Mouse (Mus musculus): ENCODE data around the gene Herc1.

Gene Herc1

DNA sequence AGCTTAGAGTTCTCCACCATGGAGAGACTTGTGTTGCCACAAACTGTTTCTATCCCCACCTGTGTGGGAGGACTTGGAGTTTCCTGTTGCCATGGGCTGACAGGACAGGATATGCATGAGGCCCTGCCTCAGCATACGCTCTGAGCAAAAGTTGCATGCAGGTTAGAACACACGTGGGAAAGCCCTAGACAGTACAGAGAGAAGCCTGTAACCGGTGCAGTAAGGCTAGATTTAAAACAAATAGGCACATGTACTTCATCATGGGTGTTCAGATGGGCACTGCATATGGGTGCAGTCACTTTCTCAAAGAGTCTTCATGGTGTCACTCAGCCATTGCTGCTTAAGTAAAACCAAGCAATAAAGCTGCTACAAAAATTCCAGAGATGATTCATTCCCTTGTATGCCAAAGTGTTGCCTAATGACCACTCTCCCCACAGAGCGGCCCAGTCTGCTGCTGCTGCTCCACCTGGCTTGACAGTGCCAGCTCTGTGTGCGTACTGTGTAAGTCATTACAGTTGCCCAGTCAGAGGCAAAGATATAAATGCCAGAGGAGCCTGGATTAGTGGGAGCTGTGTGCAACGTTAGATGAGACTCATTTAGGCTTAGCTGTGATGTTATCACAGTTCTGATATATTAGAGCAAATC, 166.2 kb downstream of the Herc1 start:
- peak; percentile 74 for DNase-seq (ENCODE audit: extremely low read depth, insufficient read length, low spot score)

DNA sequence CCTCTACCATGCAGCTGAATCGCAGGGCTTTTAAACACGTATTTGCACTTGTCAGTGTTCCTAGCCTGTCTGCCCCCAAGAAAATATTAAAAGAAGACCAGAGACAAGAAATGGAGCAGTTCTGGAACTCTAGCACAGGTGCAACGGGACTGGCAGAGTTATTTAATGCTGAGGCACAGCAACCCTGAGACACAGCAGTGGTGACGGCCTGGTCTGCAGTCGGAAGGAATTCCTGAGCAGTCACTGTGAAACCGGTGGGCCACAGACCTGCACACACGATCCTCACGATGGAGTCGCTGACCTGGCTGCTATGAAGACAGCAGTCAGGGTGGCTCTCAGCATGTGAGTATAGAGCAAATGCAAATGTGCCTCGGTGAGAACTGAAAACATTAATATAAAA, 167.5 kb downstream of the Herc1 start:
- DNase-seq (ENCODE audit: extremely low read depth, insufficient read length, low spot score), result no peak

DNA sequence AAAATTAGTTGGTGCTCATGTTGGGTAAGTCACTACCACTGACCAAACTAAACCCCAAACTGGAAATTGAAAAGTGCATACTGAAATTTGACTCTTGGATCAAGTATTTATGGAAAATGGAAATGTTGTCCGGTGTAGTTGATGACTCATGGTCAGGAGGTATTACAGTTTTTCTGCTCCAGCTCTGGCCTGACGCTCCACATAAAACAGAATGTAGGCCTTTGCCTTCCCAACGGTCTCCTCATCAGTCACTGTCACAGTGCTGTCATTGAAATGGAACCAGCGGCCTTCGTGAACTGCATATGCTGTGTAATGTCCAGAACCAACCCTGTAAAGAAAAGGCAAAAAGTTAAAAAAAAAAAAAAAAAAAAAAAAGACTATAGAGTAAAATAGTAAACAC, 168.0 kb downstream of the Herc1 start:
- no peak for DNase-seq (ENCODE audit: extremely low read depth, insufficient read length, low spot score)

DNA sequence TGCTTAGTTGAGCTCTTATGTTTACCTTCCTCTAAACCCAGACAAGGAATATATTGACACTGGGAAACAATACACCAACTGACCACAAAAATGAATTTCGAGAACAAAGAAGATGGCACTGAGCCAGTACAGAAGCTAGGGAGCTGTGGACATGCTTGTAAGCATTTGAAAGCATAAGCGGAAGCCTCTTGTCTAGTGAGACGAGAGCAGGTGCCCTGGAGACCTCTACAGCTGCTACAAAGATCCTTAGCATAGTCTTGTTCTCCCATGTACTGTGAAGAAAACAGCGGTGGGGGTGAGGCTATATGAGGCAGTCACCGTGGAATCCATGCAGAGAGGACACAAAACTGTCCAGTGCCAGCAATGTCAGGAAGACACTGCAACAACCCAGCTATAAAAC, 168.7 kb downstream of the Herc1 start:
- DNase-seq (ENCODE audit: extremely low read depth, insufficient read length, low spot score), result no peak

DNA sequence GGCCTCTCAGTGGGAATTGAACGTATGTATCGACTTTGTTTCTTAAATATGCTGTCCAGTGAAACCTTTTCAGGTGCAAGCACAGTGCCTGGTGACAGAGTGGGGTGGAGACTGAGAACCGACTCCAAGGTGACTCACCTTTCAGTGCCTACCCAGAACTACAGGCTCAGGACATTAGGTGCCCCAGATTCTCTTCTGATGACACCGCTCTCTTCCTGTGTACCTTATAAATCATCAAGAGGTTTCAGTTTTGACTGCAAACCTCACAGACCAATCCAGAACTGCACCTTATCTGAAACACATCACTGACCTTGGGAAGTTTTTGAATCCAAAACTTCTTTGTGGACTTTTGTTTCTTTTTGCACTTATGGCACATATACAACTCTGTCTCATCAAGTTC, 170.0 kb downstream of the Herc1 start:
- DNase-seq (ENCODE audit: extremely low read depth, insufficient read length, low spot score), result no peak

DNA sequence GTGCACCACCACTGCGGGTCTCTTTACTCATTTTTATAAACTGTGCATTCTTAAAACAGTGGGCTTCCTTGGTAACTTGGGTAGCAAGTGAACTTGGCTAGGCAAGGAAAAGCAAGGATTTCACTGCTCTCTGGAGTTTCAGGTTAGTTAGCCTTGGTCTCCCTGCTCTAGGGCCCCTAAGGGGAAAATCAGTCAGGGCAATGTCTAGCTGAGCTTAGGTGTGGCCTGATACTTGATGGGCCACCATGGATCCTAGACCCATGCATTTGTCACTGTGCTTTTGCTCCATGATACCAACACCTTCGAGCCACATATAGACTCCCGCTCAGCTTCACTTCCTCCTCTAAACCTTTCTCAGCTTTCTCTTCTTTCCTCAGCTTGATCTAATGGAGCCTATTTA, 171.3 kb downstream of the Herc1 start:
- DNase-seq (ENCODE audit: extremely low read depth, insufficient read length, low spot score), result no peak

DNA sequence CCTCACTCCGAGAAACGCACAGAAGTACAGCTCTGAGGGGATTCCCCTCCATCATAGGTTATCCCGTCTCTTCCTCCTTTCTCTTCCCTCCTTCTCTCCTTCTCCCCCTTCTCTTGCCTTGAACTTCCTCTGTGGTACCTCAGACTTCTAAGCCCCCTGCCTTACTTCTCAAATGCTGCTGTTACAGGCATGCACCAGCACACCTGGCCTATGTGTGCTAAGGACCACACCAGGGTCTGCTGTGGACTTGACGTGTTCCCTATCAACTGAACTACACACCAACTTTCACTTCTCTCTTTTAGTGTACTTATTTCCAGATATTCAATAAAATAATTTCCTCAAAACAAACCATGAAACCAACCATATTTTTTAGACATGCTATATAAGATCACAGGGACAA, 192.5 kb downstream of the Herc1 start:
- no peak for DNase-seq (ENCODE audit: extremely low read depth, insufficient read length, low spot score)
